Mouse (Mus musculus) midbrain, embryonic 16.5 days (tissue): ENCODE data around the gene Srr. TPM values are rescaled to one million over a fixed set of nuclear protein-coding genes. Genes with fewer than 3 reads are reported as not detected.

Experiments
- ATAC-seq: fragments of 200-750 bp; cut with Nextera tagmentation; 2 replicates; pipeline ENCODE4 v1.8.0; 2017; ENCODE audit warnings: moderate TSS enrichment
- H3K27ac ChIP-seq: fragments of 300-500 bp; sonication (generic); 2 replicates; pipeline ENCODE4 v1.5.1; 2014; ENCODE audit warnings: mild to moderate bottlenecking, low read length, mixed read lengths
- H3K27me3 ChIP-seq: fragments of 300-500 bp; sonication (generic); 2 replicates; pipeline ENCODE4 v1.6.1; 2014; ENCODE audit warnings: low read depth, low read length, mixed read lengths; ENCODE audit not compliant: control insufficient read depth, insufficient read depth
- H3K36me3 ChIP-seq: fragments of 300-500 bp; sonication (generic); 2 replicates; pipeline ENCODE4 v1.6.1; 2014; ENCODE audit warnings: mild to moderate bottlenecking, low read length, moderate library complexity, mixed read lengths; ENCODE audit not compliant: control insufficient read depth, insufficient read depth
- H3K4me1 ChIP-seq: fragments of 300-500 bp; sonication (generic); 2 replicates; pipeline ENCODE4 v1.6.1; 2014; ENCODE audit warnings: mild to moderate bottlenecking, low read length, mixed read lengths; ENCODE audit not compliant: control insufficient read depth, insufficient read depth
- H3K4me2 ChIP-seq: fragments of 300-500 bp; sonication (generic); 2 replicates; pipeline ENCODE4 v1.6.1; 2014; ENCODE audit warnings: mild to moderate bottlenecking, low read length, mixed read lengths
- H3K4me3 ChIP-seq: fragments of 300-500 bp; sonication (generic); 2 replicates; pipeline ENCODE4 v1.5.1; 2014; ENCODE audit warnings: low read depth, mild to moderate bottlenecking, low read length, moderate library complexity, mixed read lengths
- H3K9ac ChIP-seq: fragments of 300-500 bp; sonication (generic); 2 replicates; pipeline ENCODE4 v1.6.1; 2014; ENCODE audit warnings: low read depth, low read length, mixed read lengths
- H3K9me3 ChIP-seq: fragments of 300-500 bp; sonication (generic); replicated peaks from 2 replicates; pipeline ENCODE4 v1.6.1; 2014; ENCODE audit warnings: mild to moderate bottlenecking, low read length, mixed read lengths; ENCODE audit not compliant: control insufficient read depth, poor library complexity, severe bottlenecking
- WGBS: fragments of 180-500 bp; shearing (Covaris S2); extraction: QIAGEN DNeasy Blood & Tissue Kit; methylation state at CpG from one replicate; pipeline ENCODE4 v1.1.7; 2014; 5-methylcytosine and 5-hydroxymethylcytosine counted together
- polyA plus RNA-seq: library from polyadenylated mRNA; unstranded; fragments of >200 nt; fragmentation: Nextera tagmentation; extraction: Ambion mirVana; gene quantifications from 2 replicates; pipeline ENCODE4 v1.2.1, GENCODE M21; 2015

Gene Srr
- 40.9 and 44.2 TPM in 2 replicates for polyA plus RNA-seq

DNA sequence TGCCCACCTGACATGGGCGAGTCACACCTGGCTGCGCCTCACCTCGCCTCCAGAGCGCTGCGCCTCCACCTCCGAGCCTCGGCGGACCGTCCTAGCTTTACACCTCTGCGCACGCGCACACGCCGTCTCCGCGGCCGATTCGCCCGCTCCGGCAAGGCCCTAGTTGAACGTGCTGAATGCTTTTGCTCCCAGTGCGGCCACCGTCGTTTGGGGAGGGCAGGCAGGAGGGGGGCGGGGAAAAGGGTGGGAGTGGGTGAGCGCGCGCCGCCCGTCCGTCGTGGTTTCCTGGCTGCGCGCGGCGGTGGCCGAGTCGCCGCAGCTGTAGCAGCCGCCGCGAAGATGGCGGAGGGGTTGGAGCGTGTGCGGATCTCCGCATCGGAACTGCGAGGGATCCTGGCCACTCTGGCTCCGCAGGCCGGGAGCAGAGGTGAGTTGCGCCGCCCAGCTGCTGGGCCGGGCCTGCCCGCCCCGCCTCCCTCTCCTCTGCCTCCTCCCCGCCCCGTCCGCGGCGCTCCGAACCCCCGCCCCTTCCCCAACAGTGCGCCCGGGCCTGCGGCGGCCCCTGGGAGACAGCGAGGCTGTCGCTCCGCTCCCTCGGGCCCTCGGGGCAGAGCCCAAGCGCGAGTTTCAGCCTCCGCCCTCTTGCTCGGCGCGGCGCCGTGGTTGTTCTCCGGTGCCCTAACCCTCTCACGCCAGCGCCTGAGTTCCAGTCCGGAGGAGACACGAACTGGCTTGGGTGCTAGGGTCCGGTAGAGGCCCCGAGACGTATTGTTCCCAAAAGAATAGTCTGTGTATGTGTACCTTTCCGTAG, at the start of gene Srr, which contains the start of gene Smg6:
TSS of gene Srr (minus strand) at position 372 of the 811 bp plus-strand sequence.
TSS of gene Smg6 (plus strand) at position 247 of the 811 bp plus-strand sequence.
- H3K4me1 ChIP-seq = peaks cover 20% of the 10 kb centered on the region
- peak within 1 kb of the TSS; percentile 98 for H3K9ac ChIP-seq
- ATAC-seq = peak; percentile 94
- peak within 1 kb of the TSS; percentile 97 for H3K4me3 ChIP-seq
- H3K4me2 ChIP-seq = peak within 1 kb of the TSS; percentile 74
- no peaks in the 10 kb centered on the region; the same call in 1 of the 2 replicates for H3K36me3 ChIP-seq
- no peaks in the 10 kb centered on the region for H3K9me3 ChIP-seq
- H3K27ac ChIP-seq = peak within 1 kb of the TSS; percentile 96
- H3K27me3 ChIP-seq = no peaks in the 10 kb centered on the region
- WGBS = under 1% methylated on average over 77 of the region's 88 CpGs

DNA sequence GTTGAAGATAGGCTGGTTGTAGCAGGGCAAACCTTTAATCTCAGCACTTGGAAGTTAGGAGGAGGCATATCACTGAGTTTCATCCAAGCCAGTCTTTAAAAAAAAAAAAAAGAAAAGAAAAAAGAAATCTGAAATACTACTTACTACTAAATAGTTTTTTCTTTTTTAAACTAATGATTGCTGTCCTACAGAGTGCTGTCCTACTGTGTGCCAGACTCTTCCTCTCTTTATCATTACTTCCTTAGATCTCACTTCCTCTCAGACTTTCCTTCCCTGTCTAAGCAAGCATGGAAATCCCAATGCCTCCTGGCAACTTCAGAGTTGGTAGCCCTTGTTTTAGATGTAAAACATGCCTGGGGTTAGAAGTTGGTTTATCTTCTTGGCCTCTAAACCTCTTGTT, 48.9 kb upstream of the Srr start:
- H3K27me3 ChIP-seq = no peaks in the 10 kb centered on the region
- no peak overlapping the region for H3K9ac ChIP-seq
- no peak for ATAC-seq
- no peak overlapping the region for H3K4me2 ChIP-seq
- H3K36me3 ChIP-seq = no peaks in the 10 kb centered on the region
- no peak overlapping the region for H3K27ac ChIP-seq
- H3K4me1 ChIP-seq = no peaks in the 10 kb centered on the region
- H3K4me3 ChIP-seq = no peak overlapping the region
- H3K9me3 ChIP-seq = 0 out of 2 replicates have a peak, but pooled peaks cover 3% of the 10 kb centered on the region

DNA sequence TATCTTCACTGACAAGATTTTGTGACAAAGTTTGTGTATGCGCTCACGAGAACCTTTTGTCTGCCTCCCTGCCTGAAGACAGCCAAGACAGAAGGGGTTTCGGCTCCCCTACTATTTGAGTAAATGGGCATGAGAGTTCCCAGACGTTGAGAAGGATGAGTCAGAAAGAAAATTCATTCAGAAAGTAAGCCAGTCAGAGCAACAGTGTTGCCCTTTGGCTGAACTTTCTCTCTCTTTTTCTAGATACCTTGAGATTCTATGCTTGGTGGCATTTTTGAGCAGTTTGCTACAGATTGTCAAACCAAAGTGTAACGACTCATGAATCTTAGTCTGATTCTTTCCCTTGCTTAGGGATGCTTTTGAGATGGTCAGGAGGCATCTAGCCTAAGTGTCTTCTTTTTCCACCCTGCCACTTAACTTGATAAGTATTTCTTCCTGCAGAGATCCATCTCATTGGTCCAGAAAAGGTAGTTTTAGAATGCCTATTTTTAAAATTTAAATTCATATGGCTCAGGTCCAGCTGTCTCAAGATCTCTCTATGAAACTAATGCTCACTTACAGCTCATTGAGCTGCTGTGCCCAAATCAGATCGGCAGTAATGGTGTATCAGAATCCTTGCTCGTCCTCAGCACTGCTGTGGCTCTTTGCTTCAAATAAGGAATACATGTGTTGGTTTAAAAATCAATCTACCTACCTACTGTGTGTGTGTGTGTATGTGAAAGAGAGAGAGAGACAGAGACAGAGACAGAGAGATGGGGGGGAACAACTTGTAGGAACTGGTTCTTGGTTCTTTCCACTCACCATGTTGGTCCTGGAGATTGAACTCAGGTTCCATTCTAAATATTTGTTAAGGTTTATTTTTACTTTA, 47.8 kb upstream of the Srr start:
- 86% methylated on average over 7 of the region's 7 CpGs for WGBS
- no peak overlapping the region for H3K4me2 ChIP-seq
- H3K4me3 ChIP-seq = no peak overlapping the region
- no peaks in the 10 kb centered on the region for H3K36me3 ChIP-seq
- H3K9me3 ChIP-seq = 0 out of 2 replicates have a peak, but pooled peaks cover 3% of the 10 kb centered on the region
- H3K9ac ChIP-seq = no peak overlapping the region
- H3K27me3 ChIP-seq = no peaks in the 10 kb centered on the region
- no peak for ATAC-seq
- no peaks in the 10 kb centered on the region for H3K4me1 ChIP-seq
- no peak overlapping the region for H3K27ac ChIP-seq

DNA sequence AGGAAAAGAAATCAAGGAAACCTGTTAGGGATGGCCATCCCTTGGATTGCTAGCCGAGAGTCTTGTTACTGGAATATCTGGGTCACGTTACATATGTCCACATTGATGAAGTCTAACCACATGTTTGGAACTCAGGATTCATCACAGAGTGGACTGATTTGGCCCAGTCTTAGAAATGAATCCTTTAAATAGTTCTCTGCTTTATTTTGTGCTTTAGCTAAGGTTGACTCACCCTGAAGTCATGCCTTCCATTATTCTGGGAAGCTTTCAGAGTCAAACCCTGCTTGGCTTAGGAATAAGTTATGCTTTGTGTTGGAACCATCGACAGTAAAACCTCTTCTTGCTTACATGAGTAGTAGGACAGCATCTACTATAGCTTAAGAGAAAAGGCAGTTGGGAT, 39.8 kb upstream of the Srr start:
- H3K36me3 ChIP-seq = no peaks in the 10 kb centered on the region
- ATAC-seq = no peak
- no peak overlapping the region for H3K9ac ChIP-seq
- no peaks in the 10 kb centered on the region for H3K9me3 ChIP-seq
- H3K4me1 ChIP-seq = no peaks in the 10 kb centered on the region
- no peak overlapping the region for H3K4me2 ChIP-seq
- H3K4me3 ChIP-seq = no peak overlapping the region
- H3K27ac ChIP-seq = no peak overlapping the region
- no peaks in the 10 kb centered on the region for H3K27me3 ChIP-seq
- 95% methylated on average over 3 of the region's 3 CpGs for WGBS

- WGBS = 69% methylated on average over 2 of the region's 2 CpGs
These were observed 37.2 kb upstream of the Srr start for GRCm38 (mm10) chr11:74962846-74963407.

GRCm38 (mm10) chr11:74961953-74962352, 36.2 kb upstream of the Srr start:
- H3K4me3 ChIP-seq = no peak overlapping the region
- H3K9me3 ChIP-seq = no peaks in the 10 kb centered on the region
- no peak for ATAC-seq
- no peak overlapping the region for H3K9ac ChIP-seq
- H3K4me1 ChIP-seq = no peaks in the 10 kb centered on the region
- no peak overlapping the region for H3K27ac ChIP-seq
- no peak overlapping the region for H3K4me2 ChIP-seq
- H3K36me3 ChIP-seq = 0 out of 2 replicates have a peak, but pooled peaks cover 3% of the 10 kb centered on the region
- H3K27me3 ChIP-seq = no peaks in the 10 kb centered on the region

More at GRCm38 (mm10) chr11:74962846-74963407, 37.2 kb upstream of the Srr start:
- Histone ChIP-seq H3K9ac (no peak overlapping the region), H3K9me3 (no peaks in the 10 kb centered on the region), H3K36me3 (0 out of 2 replicates have a peak, but pooled peaks cover 3% of the 10 kb centered on the region), H3K27me3 (no peaks in the 10 kb centered on the region), H3K27ac (no peak overlapping the region), H3K4me3 (no peak overlapping the region), H3K4me1 (no peaks in the 10 kb centered on the region), H3K4me2 (no peak overlapping the region)
- no peak for ATAC-seq

GRCm38 (mm10) chr11:74960031-74960551, 34.3 kb upstream of the Srr start:
- Histone ChIP-seq H3K27ac (no peak overlapping the region), H3K27me3 (no peaks in the 10 kb centered on the region), H3K4me2 (no peak overlapping the region), H3K9me3 (no peaks in the 10 kb centered on the region), H3K4me1 (no peaks in the 10 kb centered on the region), H3K36me3 (0 out of 2 replicates have a peak, but pooled peaks cover 3% of the 10 kb centered on the region), H3K4me3 (no peak overlapping the region), H3K9ac (no peak overlapping the region)
- no peak for ATAC-seq
- 96% methylated on average over 9 of the region's 9 CpGs for WGBS

DNA sequence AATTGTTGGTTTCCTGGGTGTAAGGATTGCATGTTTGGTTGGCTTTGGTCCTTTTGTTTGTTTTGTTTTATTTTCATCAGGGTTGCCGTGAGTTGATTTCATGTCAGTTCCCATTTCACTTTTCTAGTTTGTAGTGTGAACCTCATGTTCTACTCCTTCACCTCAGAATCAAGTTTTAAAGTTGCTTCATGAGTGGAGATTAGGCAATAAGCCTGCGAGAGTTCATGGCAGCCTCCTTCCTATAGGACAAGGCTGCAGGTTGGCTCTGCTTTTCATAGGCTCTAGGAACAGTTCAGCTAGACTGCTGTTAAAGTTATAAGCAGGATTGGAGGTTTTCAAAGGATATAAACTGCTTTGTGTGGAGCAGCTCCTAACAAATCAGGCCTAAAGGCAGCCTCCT, 33.8 kb upstream of the Srr start:
- H3K9ac ChIP-seq = no peak overlapping the region
- no peak overlapping the region for H3K27ac ChIP-seq
- H3K9me3 ChIP-seq = no peaks in the 10 kb centered on the region
- 93% methylated on average over 2 of the region's 2 CpGs for WGBS
- H3K27me3 ChIP-seq = no peaks in the 10 kb centered on the region
- no peak overlapping the region for H3K4me3 ChIP-seq
- no peak for ATAC-seq
- no peaks in the 10 kb centered on the region for H3K4me1 ChIP-seq
- H3K36me3 ChIP-seq = 0 out of 2 replicates have a peak, but pooled peaks cover 3% of the 10 kb centered on the region
- no peak overlapping the region for H3K4me2 ChIP-seq
